In genomic region chr1:78600666-78601065, GRCm38 (mm10) we compare ENCODE assay signal across 15 mouse cellular contexts.
"Had no signal": no experiment of that assay in that cellular context is flagged by ENCODE, and none has a peak within 500 bp of the region (broad histone marks: within the 10 kb centered on the region; RNA-seq: fewer than 3 reads in every experiment).

No protein-coding gene starts in this region.

- H3K4me1 ChIP-seq: intestine, embryonic 15.5 days; midbrain, embryonic 15.5 days had no signal

- DNase-seq: kidney, adult 18-20 months; kidney, postnatal 25 days; layer of hippocampus, postnatal 36 days; liver, postnatal 0 days; lung, embryonic 14.5 days; lung, postnatal 10 days; lung, postnatal 4 days; thymus, adult 2 months; thymus, postnatal 25 days had no signal

- H3K9ac ChIP-seq: intestine, embryonic 15.5 days; liver, embryonic 14.5 days; liver, postnatal 0 days; lung, embryonic 14.5 days; midbrain, embryonic 12.5 days; midbrain, embryonic 15.5 days had no signal

- H3K27ac ChIP-seq: intestine, embryonic 15.5 days; left cerebral cortex, adult 2 months; liver, embryonic 14.5 days; midbrain, embryonic 12.5 days; midbrain, embryonic 15.5 days had no signal

- H3K4me2 ChIP-seq: intestine, embryonic 15.5 days; liver, embryonic 11.5 days; lung, embryonic 14.5 days; midbrain, embryonic 12.5 days; midbrain, embryonic 15.5 days had no signal

- H3K36me3 ChIP-seq: intestine, embryonic 15.5 days; midbrain, embryonic 12.5 days; midbrain, embryonic 15.5 days had no signal

- H3K9me3 ChIP-seq: intestine, embryonic 15.5 days; midbrain, embryonic 12.5 days; midbrain, embryonic 15.5 days had no signal

- ATAC-seq: intestine, embryonic 15.5 days; liver, postnatal 0 days; midbrain, embryonic 15.5 days had no signal

- H3K27me3 ChIP-seq: intestine, embryonic 15.5 days; midbrain, embryonic 12.5 days; midbrain, embryonic 15.5 days had no signal

- H3K4me3 ChIP-seq: intestine, embryonic 15.5 days; left cerebral cortex, adult 2 months; midbrain, embryonic 12.5 days; midbrain, embryonic 15.5 days had no signal
